In genomic region chr2:118442723-118443122, GRCm38 (mm10) we compare ENCODE assay signal across 12 mouse cellular contexts.
"Had no signal": no experiment of that assay in that cellular context is flagged by ENCODE, and none has a peak within 500 bp of the region (broad histone marks: within the 10 kb centered on the region; RNA-seq: fewer than 3 reads in every experiment).

No protein-coding gene starts in this region.

- H3K4me2 ChIP-seq: lung, embryonic 14.5 days; midbrain, embryonic 12.5 days; midbrain, embryonic 15.5 days; neural tube, embryonic 12.5 days; stomach, embryonic 15.5 days had no signal

- H3K4me1 ChIP-seq: neural tube, embryonic 12.5 days; stomach, embryonic 15.5 days had no signal

- ATAC-seq: midbrain, embryonic 15.5 days had no signal

- H3K27ac ChIP-seq: midbrain, embryonic 12.5 days; midbrain, embryonic 15.5 days; neural tube, embryonic 12.5 days; stomach, embryonic 15.5 days; stomach, postnatal 0 days had no signal

- H3K9me3 ChIP-seq: midbrain, embryonic 10.5 days; midbrain, embryonic 12.5 days; midbrain, embryonic 15.5 days; neural tube, embryonic 12.5 days; stomach, embryonic 15.5 days had no signal

- H3K27me3 ChIP-seq: midbrain, embryonic 12.5 days; midbrain, embryonic 15.5 days; neural tube, embryonic 12.5 days; stomach, embryonic 15.5 days had no signal

- H3K9ac ChIP-seq: lung, embryonic 14.5 days; midbrain, embryonic 12.5 days; midbrain, embryonic 15.5 days; neural tube, embryonic 12.5 days; stomach, embryonic 15.5 days had no signal

- DNase-seq: lung, embryonic 14.5 days; lung, postnatal 4 days; right cerebral cortex, postnatal 14 days; thymus, adult 18-20 months; thymus, postnatal 14 days; thymus, postnatal 36 days had no signal

- H3K4me3 ChIP-seq: midbrain, embryonic 10.5 days; midbrain, embryonic 12.5 days; midbrain, embryonic 15.5 days; neural tube, embryonic 12.5 days; stomach, embryonic 15.5 days had no signal

- H3K36me3 ChIP-seq: midbrain, embryonic 15.5 days had no signal
